Mouse (Mus musculus) kidney, embryonic 15.5 days (tissue): ENCODE measurements at regions not wholly inside any gene's neighbourhood (a gene's known extent, or its start where the extent isn't known, plus 50 kb on each side); places are given as distances from the start of the nearest gene placed in this dataset.

ENCODE experiments used
- ATAC-seq: fragments of 200-750 bp; cut with Nextera tagmentation; replicated peaks from 2 replicates; pipeline ENCODE4 v1.8.0; 2017; ENCODE audit warnings: moderate TSS enrichment; ENCODE audit not compliant: low FRiP score
- H3K27ac ChIP-seq: fragments of 300-500 bp; sonication (generic); 2 replicates; pipeline ENCODE4 v1.5.1; 2015; ENCODE audit warnings: mild to moderate bottlenecking, inconsistent platforms
- H3K27me3 ChIP-seq: fragments of 300-500 bp; sonication (generic); 2 replicates; pipeline ENCODE4 v1.6.1; 2015; ENCODE audit warnings: inconsistent platforms
- H3K36me3 ChIP-seq: fragments of 300-500 bp; sonication (generic); 2 replicates; pipeline ENCODE4 v1.6.1; 2015; ENCODE audit warnings: inconsistent platforms
- H3K4me1 ChIP-seq: fragments of 300-500 bp; sonication (generic); 2 replicates; pipeline ENCODE4 v1.6.1; 2015; ENCODE audit warnings: inconsistent platforms
- H3K4me2 ChIP-seq: fragments of 300-500 bp; sonication (generic); 2 replicates; pipeline ENCODE4 v1.6.1; 2015; ENCODE audit warnings: moderate library complexity, mild to moderate bottlenecking, inconsistent platforms
- H3K4me3 ChIP-seq: fragments of 300-500 bp; sonication (generic); replicated peaks from 2 replicates; pipeline ENCODE4 v1.5.1; 2015; ENCODE audit warnings: mild to moderate bottlenecking, inconsistent platforms
- H3K9ac ChIP-seq: fragments of 300-500 bp; sonication (generic); 2 replicates; pipeline ENCODE4 v1.6.1; 2015; ENCODE audit warnings: mild to moderate bottlenecking, inconsistent platforms
- H3K9me3 ChIP-seq: fragments of 300-500 bp; sonication (generic); replicated peaks from 2 replicates; pipeline ENCODE4 v1.6.1; 2016; ENCODE audit warnings: inconsistent platforms
- WGBS: fragments of 180-500 bp; shearing (Covaris S2); methylation state at CpG from one replicate; pipeline ENCODE4 v1.1.7; 2015; ENCODE audit warnings: mixed read lengths; 5-methylcytosine and 5-hydroxymethylcytosine counted together

DNA sequence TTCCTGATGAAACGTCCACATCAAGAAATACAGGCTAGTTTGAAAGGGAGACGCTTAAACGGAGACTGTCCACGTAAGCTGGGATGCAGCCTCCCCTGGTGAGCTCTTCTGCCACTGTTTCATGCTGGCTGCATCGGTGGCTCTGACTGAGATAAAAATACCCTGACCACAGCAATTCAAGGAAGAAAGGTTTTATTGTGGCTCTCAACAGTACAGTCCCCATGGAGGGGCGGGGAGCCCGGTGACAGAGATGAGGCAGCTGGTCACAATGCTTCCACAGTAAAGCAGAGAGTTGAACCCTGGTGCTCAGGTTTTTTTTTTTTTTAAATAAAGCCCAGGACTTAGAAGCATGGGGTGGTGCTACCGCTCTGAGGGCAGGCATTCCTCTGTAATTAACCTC lies 622.7 kb upstream of the Fam19a5 start:
- no peak for ATAC-seq
- no peak overlapping the region for H3K9ac ChIP-seq
- H3K4me1 ChIP-seq, result 0 out of 2 replicates have a peak, but pooled peaks cover 7% of the 10 kb centered on the region
- peaks cover 2% of the 10 kb centered on the region; the same call in 1 of the 2 replicates for H3K27me3 ChIP-seq
- no peak overlapping the region for H3K4me3 ChIP-seq
- 20% methylated on average over 8 of the region's 8 CpGs for WGBS
- no peak overlapping the region for H3K27ac ChIP-seq
- no peaks in the 10 kb centered on the region for H3K36me3 ChIP-seq
- no peaks in the 10 kb centered on the region for H3K9me3 ChIP-seq
- no peak overlapping the region for H3K4me2 ChIP-seq

DNA sequence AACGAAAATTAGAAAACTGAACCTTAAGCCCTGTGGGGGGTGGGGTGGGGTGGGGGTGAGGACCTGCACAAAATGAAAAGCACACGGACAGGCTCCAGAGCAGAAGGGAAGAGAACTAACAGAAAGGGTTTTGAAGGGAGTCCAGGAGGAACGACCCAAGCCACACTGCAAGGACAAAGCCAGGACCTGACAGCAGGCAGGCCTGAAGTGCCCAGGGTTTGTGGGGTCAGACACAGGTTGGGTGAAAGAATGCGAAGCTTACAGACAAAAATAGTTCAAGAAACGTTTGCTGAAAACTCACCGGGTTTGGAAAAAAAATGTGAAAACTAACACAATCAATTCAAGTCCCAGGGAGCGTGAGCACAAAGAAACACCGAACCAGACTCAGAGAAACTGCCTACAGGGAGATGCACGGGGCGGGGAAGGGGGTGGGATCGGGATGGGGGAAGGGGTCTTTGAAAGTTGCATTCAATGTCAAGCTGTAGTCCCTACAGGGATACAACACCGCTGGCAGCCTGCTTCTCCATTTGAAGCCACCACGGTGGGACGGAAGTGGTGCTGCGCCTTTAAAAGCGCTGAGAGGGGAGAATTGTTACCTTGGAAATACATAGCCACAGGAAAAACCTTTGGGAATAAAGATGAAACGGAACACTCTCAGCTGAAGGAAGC lies 618.9 kb upstream of the Fam19a5 start:
- no peak overlapping the region for H3K4me3 ChIP-seq
- no peaks in the 10 kb centered on the region for H3K9me3 ChIP-seq
- H3K4me1 ChIP-seq, result 0 out of 2 replicates have a peak, but pooled peaks cover 7% of the 10 kb centered on the region
- no peak overlapping the region for H3K27ac ChIP-seq
- H3K36me3 ChIP-seq, result no peaks in the 10 kb centered on the region
- no peak for ATAC-seq
- H3K27me3 ChIP-seq, result peaks cover 2% of the 10 kb centered on the region; the same call in 1 of the 2 replicates
- 21% methylated on average over 17 of the region's 17 CpGs for WGBS
- H3K4me2 ChIP-seq, result no peak overlapping the region
- H3K9ac ChIP-seq, result no peak overlapping the region

DNA sequence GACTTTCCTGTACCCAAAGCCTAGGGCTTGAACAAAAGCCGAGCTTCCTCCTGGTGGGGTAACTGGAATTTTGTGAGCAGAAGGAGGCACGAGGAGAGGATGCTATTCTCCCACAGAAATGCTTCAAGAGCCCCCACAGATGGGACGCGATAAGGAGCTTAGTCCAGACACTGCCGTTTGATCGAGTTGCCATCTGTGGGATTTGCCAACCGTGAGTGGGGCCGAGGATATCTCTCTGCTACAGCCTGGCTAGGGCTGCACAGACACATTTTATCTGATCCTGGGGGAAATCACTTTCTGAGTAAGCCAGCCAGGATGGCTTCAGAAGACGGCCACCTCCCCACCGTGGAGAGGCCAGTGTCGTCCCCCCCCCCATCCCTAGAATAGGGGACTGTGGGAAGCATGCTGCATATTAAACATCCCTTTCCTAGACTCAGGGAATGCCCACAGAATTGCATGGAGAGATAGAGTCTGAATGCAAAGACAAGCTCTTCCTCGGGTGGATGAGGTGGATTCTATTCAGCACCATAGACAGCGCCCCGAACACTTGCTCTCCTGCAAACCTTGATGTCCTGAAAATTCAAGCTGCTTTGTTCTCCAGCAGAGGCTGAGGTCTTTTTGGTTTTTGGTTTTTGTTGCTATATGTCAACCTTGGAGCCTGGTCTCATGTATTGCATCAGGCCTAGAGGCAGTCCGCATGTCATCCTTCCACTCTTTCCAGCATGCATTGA lies 611.6 kb upstream of the Fam19a5 start:
- H3K36me3 ChIP-seq, result no peaks in the 10 kb centered on the region
- no peak overlapping the region for H3K4me3 ChIP-seq
- H3K27ac ChIP-seq, result no peak overlapping the region
- H3K9ac ChIP-seq, result no peak overlapping the region
- H3K4me2 ChIP-seq, result no peak overlapping the region
- H3K4me1 ChIP-seq, result no peaks in the 10 kb centered on the region
- no peaks in the 10 kb centered on the region for H3K27me3 ChIP-seq
- H3K9me3 ChIP-seq, result no peaks in the 10 kb centered on the region
- WGBS, result 55% methylated on average over 15 of the region's 15 CpGs
- ATAC-seq, result no peak

DNA sequence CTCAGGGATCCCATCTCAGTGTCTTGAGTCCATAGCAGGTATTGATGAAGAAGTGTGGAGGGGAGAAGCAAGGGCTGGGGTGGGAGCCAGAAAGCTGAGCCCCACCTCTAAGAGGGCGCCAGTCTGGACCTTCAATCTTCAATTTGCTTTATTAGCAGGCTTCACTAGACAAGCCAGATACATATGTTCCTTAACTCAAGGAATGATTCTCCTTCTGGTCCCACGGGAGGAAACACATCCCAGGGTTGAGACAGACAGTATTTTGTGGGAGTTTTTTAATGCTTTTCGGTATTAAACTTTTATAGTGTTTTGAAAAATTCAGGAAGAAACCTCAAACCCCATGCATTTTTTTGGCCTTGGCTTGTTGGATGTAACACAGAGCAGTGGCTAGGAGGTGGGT lies 606.7 kb upstream of the Fam19a5 start:
- H3K4me3 ChIP-seq, result no peak overlapping the region
- H3K4me2 ChIP-seq, result no peak overlapping the region
- no peaks in the 10 kb centered on the region for H3K4me1 ChIP-seq
- H3K27ac ChIP-seq, result no peak overlapping the region
- 76% methylated on average over 3 of the region's 3 CpGs for WGBS
- no peak for ATAC-seq
- no peaks in the 10 kb centered on the region for H3K27me3 ChIP-seq
- no peaks in the 10 kb centered on the region for H3K36me3 ChIP-seq
- H3K9ac ChIP-seq, result no peak overlapping the region
- H3K9me3 ChIP-seq, result no peaks in the 10 kb centered on the region

DNA sequence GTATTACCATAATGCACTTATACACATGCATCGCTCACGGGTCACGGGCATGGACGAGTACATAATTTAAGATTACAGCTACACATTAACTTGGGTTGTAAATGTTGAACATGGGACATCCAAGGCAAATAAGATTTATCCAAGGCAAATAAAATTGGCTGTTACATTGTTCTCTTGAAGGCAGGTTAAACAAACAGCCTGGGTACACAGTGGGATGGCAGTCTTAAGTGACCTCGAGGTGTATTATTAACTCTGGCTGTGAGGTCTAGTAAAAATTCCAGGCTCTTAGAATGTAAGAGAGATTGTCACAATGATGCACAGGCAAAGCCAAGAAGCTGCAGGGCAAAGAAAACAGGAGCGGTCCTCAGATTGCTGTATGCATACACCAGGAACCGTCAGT lies 599.6 kb upstream of the Fam19a5 start:
- no peaks in the 10 kb centered on the region for H3K4me1 ChIP-seq
- no peak overlapping the region for H3K4me3 ChIP-seq
- H3K36me3 ChIP-seq, result no peaks in the 10 kb centered on the region
- no peak overlapping the region for H3K9ac ChIP-seq
- H3K4me2 ChIP-seq, result no peak overlapping the region
- H3K27ac ChIP-seq, result no peak overlapping the region
- WGBS, result 59% methylated on average over 7 of the region's 7 CpGs
- no peaks in the 10 kb centered on the region for H3K9me3 ChIP-seq
- ATAC-seq, result no peak
- no peaks in the 10 kb centered on the region for H3K27me3 ChIP-seq

DNA sequence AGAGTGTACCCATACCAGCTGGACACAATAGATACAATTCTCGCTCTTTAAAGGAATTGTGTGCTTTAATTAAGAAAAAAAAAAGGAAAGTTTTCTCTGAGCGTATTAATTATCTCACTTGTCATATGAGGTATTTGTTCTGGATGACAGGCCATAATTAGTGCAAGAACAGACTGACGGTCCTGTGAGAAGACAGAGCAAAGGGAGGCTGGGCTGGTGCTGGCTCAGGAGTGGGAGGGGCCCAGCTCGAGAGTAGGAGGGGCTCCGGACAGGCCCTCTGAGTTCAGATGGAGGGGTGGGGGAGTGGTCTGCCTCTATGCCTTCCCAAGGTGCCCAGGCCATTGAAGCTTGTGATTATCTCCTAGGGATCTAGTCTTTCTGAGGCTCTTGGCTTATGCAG lies 591.5 kb upstream of the Fam19a5 start:
- WGBS, result 58% methylated on average over 5 of the region's 5 CpGs
- H3K36me3 ChIP-seq, result no peaks in the 10 kb centered on the region
- H3K27me3 ChIP-seq, result no peaks in the 10 kb centered on the region
- H3K9me3 ChIP-seq, result no peaks in the 10 kb centered on the region
- H3K4me3 ChIP-seq, result no peak overlapping the region
- ATAC-seq, result no peak
- no peak overlapping the region for H3K9ac ChIP-seq
- H3K4me1 ChIP-seq, result no peaks in the 10 kb centered on the region
- no peak overlapping the region for H3K27ac ChIP-seq
- no peak overlapping the region for H3K4me2 ChIP-seq

DNA sequence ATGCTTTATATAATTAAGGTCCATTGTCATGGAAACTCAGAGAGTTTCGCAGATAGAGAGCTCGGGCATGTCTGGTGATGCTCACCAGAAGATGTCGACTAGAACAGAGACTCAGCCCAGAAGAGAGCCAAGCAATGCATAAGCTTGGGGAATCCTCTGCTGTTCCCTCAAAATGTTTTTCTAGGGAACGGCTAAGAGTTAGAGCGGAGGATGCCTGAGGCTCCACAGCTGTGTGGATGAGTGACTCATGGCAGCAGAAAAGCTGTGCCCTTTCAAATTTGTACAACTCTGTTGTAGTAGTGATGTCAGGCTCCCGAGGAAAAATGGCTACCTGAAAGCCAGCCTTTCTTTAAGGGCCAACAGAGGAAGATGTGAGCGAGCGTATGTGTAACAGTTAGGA lies 586.2 kb upstream of the Fam19a5 start:
- no peak overlapping the region for H3K9ac ChIP-seq
- H3K27ac ChIP-seq, result no peak overlapping the region
- H3K27me3 ChIP-seq, result no peaks in the 10 kb centered on the region
- no peak for ATAC-seq
- H3K4me2 ChIP-seq, result no peak overlapping the region
- no peaks in the 10 kb centered on the region for H3K36me3 ChIP-seq
- 84% methylated on average over 8 of the region's 8 CpGs for WGBS
- no peaks in the 10 kb centered on the region for H3K4me1 ChIP-seq
- H3K9me3 ChIP-seq, result no peaks in the 10 kb centered on the region
- no peak overlapping the region for H3K4me3 ChIP-seq

DNA sequence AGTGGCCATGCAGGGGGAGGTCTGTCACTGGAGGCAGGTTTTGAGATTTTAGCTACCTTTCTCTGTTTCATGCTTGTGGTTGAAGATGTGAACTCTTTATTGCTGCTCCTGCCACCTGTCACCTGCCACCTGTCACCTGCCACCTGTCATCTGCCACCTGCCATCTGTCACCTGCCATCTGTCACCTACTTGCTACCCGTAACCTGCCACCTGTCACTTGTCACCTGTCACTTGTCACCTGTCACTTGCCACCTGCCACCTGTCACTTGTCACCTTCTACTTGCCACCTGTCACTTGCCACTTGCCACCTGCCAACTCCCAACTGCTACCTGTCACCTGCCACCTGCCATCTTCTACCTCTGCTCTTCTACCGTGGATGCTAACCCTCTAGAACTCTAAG lies 581.2 kb upstream of the Fam19a5 start:
- no peaks in the 10 kb centered on the region for H3K27me3 ChIP-seq
- WGBS, result 76% methylated on average over 2 of the region's 2 CpGs
- ATAC-seq, result no peak
- H3K4me2 ChIP-seq, result no peak overlapping the region
- no peaks in the 10 kb centered on the region for H3K4me1 ChIP-seq
- no peaks in the 10 kb centered on the region for H3K36me3 ChIP-seq
- no peak overlapping the region for H3K27ac ChIP-seq
- H3K9ac ChIP-seq, result no peak overlapping the region
- H3K9me3 ChIP-seq, result no peaks in the 10 kb centered on the region
- H3K4me3 ChIP-seq, result no peak overlapping the region

DNA sequence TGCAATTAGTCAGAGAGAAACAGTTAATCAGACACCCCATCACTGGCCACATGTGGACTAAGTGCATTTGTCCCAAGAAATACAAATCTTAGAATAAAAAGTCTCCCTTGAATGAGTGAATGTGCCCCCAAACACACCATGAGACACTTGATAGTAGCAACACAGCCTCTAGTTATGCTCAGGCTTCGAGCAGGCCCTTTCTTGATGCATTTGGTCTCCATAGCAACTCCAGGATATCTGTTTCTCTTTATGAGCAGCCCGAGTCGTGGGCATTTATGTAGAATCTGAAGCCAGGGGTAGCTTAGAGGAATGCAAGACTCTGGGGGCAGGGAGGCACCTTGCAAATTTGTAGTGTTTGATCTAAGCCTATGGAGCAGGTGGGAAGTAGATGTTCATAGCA lies 580.6 kb upstream of the Fam19a5 start:
- 36% methylated on average over 3 of the region's 3 CpGs for WGBS
- no peak for ATAC-seq
- Histone ChIP-seq H3K4me3 (no peak overlapping the region), H3K9me3 (no peaks in the 10 kb centered on the region), H3K4me2 (no peak overlapping the region), H3K36me3 (no peaks in the 10 kb centered on the region), H3K4me1 (no peaks in the 10 kb centered on the region), H3K9ac (no peak overlapping the region), H3K27me3 (no peaks in the 10 kb centered on the region), H3K27ac (no peak overlapping the region)

DNA sequence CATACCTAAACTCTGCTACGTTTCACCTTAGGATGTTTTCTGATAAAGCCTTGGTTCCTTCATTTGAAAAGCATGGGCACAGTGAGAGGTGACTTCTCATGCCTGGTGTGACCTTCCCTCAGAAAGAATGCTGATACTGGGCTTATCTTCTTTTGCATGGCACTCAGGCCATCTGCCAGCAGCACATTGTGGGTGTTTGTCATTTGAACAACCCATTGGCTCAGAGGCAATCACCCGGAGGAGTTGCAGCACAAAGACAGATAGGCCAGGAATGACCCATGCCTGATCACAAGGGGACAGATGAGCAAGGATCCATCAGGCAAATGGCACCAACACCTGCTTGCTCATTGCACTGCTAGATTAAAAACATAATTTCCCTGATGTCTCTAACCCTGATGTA lies 572.7 kb upstream of the Fam19a5 start:
- no peaks in the 10 kb centered on the region for H3K27me3 ChIP-seq
- no peak overlapping the region for H3K4me3 ChIP-seq
- no peaks in the 10 kb centered on the region for H3K4me1 ChIP-seq
- no peak overlapping the region for H3K4me2 ChIP-seq
- H3K9ac ChIP-seq, result no peak overlapping the region
- no peak for ATAC-seq
- no peaks in the 10 kb centered on the region for H3K36me3 ChIP-seq
- no peaks in the 10 kb centered on the region for H3K9me3 ChIP-seq
- H3K27ac ChIP-seq, result no peak overlapping the region
- WGBS, result 85% methylated on average over 2 of the region's 2 CpGs

DNA sequence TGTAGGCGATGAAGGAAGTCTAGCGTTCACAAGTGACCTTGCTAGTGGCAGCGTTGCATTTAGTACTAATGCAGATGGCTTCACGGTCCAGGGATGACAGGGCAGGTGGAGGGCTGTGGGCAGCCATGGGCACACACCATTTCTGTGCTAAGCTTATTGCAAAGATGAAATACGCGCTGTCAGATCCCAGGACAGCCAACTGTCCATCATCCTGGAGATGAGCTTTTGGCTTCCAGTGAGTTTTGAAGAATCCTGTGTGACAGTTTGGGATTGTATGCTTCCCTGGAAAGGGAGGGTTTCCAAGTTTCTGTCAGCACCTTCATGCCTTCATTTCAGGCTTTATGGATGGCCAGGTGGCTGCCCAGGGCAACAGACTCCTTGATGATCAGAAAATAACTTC lies 547.9 kb upstream of the Fam19a5 start:
- no peak for ATAC-seq
- Histone ChIP-seq H3K9me3 (no peaks in the 10 kb centered on the region), H3K4me1 (no peaks in the 10 kb centered on the region), H3K27me3 (no peaks in the 10 kb centered on the region), H3K36me3 (no peaks in the 10 kb centered on the region), H3K4me3 (no peak overlapping the region), H3K27ac (no peak overlapping the region), H3K9ac (no peak overlapping the region), H3K4me2 (no peak overlapping the region)
- 73% methylated on average over 6 of the region's 6 CpGs for WGBS

DNA sequence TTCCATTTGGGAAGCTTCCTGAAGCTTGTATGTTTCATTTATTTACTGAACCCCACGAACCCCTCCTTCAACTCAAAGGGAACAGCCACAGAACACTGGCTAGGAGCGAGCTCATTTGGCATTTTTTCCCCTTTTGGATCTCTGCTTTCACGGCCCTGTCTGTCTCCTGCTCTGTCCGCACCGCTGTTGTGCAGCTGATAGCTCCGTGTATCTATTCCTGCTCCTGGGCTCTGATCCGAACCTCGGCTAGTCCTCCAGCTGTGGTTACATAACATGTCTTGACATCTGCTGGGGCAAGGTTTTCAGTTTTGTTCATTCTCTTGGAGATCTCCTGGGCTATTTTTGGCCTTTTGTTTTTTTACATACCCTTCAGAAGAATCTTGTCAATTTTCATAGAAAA lies 525.1 kb upstream of the Fam19a5 start:
- Histone ChIP-seq H3K36me3 (no peaks in the 10 kb centered on the region), H3K27ac (no peak overlapping the region), H3K4me2 (no peak overlapping the region), H3K9ac (no peak overlapping the region), H3K9me3 (no peaks in the 10 kb centered on the region), H3K4me1 (no peaks in the 10 kb centered on the region), H3K4me3 (no peak overlapping the region), H3K27me3 (no peaks in the 10 kb centered on the region)
- ATAC-seq, result no peak
- WGBS, result 46% methylated on average over 8 of the region's 8 CpGs

DNA sequence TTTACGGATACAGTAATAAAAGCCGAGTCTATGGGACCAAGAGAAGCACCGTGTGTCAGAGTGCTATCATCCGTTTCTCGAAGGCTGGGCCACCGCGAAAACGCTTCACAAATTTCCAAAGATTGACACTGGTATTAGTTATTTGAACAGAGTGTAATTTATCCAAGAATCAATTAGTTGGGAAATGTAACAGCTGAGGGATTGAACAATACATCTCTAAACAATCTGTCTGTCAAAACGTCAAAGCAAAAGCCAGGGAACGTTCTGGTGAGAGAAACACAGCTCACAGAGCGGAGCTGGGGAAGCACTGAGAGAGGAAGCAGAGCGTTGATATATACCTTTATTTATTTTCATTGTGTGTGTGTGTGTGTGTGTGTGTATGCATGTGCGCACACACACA lies 498.1 kb upstream of the Fam19a5 start:
- Histone ChIP-seq H3K9me3 (no peaks in the 10 kb centered on the region), H3K4me3 (no peak overlapping the region), H3K27ac (no peak overlapping the region), H3K4me1 (no peaks in the 10 kb centered on the region), H3K9ac (no peak overlapping the region), H3K4me2 (no peak overlapping the region), H3K36me3 (no peaks in the 10 kb centered on the region), H3K27me3 (no peaks in the 10 kb centered on the region)
- WGBS, result 74% methylated on average over 13 of the region's 13 CpGs
- ATAC-seq, result no peak
